ENCODE assay signal across 8 mouse cellular contexts in genomic region chr5:28117882-28118530, GRCm38 (mm10). TPM values are rescaled to one million over a fixed set of nuclear protein-coding genes. Genes with fewer than 3 reads are reported as not detected.
DNase-seq lines count a peak whose midpoint lies in the region; ATAC-seq lines count a peak whose summit lies in the region.

No protein-coding gene starts in this region.

- H3K9me3 ChIP-seq in hindbrain, embryonic 13.5 days: no peaks in the 10 kb centered on the region
- H3K9me3 ChIP-seq in stomach, embryonic 16.5 days (replicated peaks; ENCODE audit: control insufficient read depth, low read length): no peaks in the 10 kb centered on the region

- ATAC-seq in hindbrain, embryonic 13.5 days (ENCODE audit: low FRiP score): no peak
- no peak for ATAC-seq in stomach, embryonic 16.5 days (ENCODE audit: insufficient read depth, low FRiP score)
- ATAC-seq in monocyte, adult 5-6 weeks (replicated peaks; ENCODE audit: insufficient number of reproducible peaks, low FRiP score, low TSS enrichment, poor library complexity, severe bottlenecking): no peak

- peaks cover 11% of the 10 kb centered on the region for H3K4me1 ChIP-seq in hindbrain, embryonic 13.5 days (replicated peaks)
- H3K4me1 ChIP-seq in stomach, embryonic 16.5 days (ENCODE audit: control insufficient read depth, insufficient read depth, low read length): no peaks in the 10 kb centered on the region

- WGBS in hindbrain, embryonic 13.5 days: under 1% methylated on average over 30 of the region's 30 CpGs
- WGBS in stomach, embryonic 16.5 days: 1% methylated on average over 30 of the region's 30 CpGs

- DNase-seq in adrenal gland, postnatal 14 days: peak; percentile 30
- DNase-seq in adrenal gland, postnatal 25 days: no peak
- peak; percentile 74 for DNase-seq in embryo, embryonic 11 days
- DNase-seq in liver (peak; percentile 15), adipocyte (ENCODE audit: low spot score) (no peak)

- H3K4me3 ChIP-seq in hindbrain, embryonic 13.5 days: peak overlapping the region; percentile 27
- H3K4me3 ChIP-seq in stomach, embryonic 16.5 days (replicated peaks; ENCODE audit: low read length): peak overlapping the region; percentile 36

- H3K36me3 ChIP-seq in hindbrain, embryonic 13.5 days: no peaks in the 10 kb centered on the region
- no peaks in the 10 kb centered on the region for H3K36me3 ChIP-seq in stomach, embryonic 16.5 days (ENCODE audit: control insufficient read depth, insufficient read depth, low read length)

- H3K4me2 ChIP-seq in hindbrain, embryonic 13.5 days: peak overlapping the region; percentile 51
- peak overlapping the region; percentile 42 for H3K4me2 ChIP-seq in stomach, embryonic 16.5 days (ENCODE audit: low read depth, low read length)

- 0 out of 2 replicates have a peak overlapping the region, but pooled peaks have one; percentile 44 for H3K27ac ChIP-seq in hindbrain, embryonic 13.5 days
- H3K27ac ChIP-seq in stomach, embryonic 16.5 days (ENCODE audit: low read length): no peak overlapping the region

- H3K27me3 ChIP-seq in hindbrain, embryonic 13.5 days: peaks cover 77% of the 10 kb centered on the region
- peaks cover 56% of the 10 kb centered on the region for H3K27me3 ChIP-seq in stomach, embryonic 16.5 days (ENCODE audit: control insufficient read depth, insufficient read depth, low read length)

- peak overlapping the region; percentile 46; the same call in 1 of the 2 replicates for H3K9ac ChIP-seq in hindbrain, embryonic 13.5 days
- no peak overlapping the region for H3K9ac ChIP-seq in stomach, embryonic 16.5 days (ENCODE audit: low read length)

RNA-seq across cellular contexts. Expression of gene Insig1, which starts 46.8 kb away (rescaled TPM):
- 46.2 and 66.1 TPM in 2 replicates for total RNA-seq in adrenal gland, postnatal 14 days (2021)
- 164 and 170 TPM in 2 replicates for total RNA-seq in adrenal gland, postnatal 25 days (2021)
- 64.3 and 71.5 TPM in 2 replicates for polyA plus RNA-seq in hindbrain, embryonic 13.5 days (2015; fragmentation: Nextera tagmentation; extraction: Ambion mirVana)
- polyA plus RNA-seq in stomach, embryonic 16.5 days (2015; fragmentation: Nextera tagmentation; extraction: Ambion mirVana): 102 and 103 TPM in 2 replicates
- 80.0 to 111 TPM (median 92.3 TPM) in 3 replicates for total RNA-seq in monocyte, adult 5-6 weeks (2017)

RNA-seq across cellular contexts. Expression of gene En2, which starts 47.5 kb away (rescaled TPM):
- total RNA-seq in adrenal gland, postnatal 14 days (2021): 0.19 and 0.30 TPM in 2 replicates
- 0.24 TPM in 2 replicates for total RNA-seq in adrenal gland, postnatal 25 days (2021)
- polyA plus RNA-seq in hindbrain, embryonic 13.5 days (2015; fragmentation: Nextera tagmentation; extraction: Ambion mirVana): 0.58 and 0.71 TPM in 2 replicates
- not detected in 2 replicates for polyA plus RNA-seq in stomach, embryonic 16.5 days (2015; fragmentation: Nextera tagmentation; extraction: Ambion mirVana)
- total RNA-seq in monocyte, adult 5-6 weeks (2017): not detected in 3 replicates

Comparison
In these comparisons a context has a peak if more than half of its experiments do, and no peak if none do; other contexts are left out.
1. DNase-seq: peak in adrenal gland, postnatal 14 days (single experiment), embryo, embryonic 11 days (single experiment) and liver (single experiment); none in adrenal gland, postnatal 25 days (single experiment) and adipocyte (single experiment).